Mouse (Mus musculus): ENCODE measurements around the gene Arl14.

GRCm38 (mm10) chr3:69195251-69195650 is 27.0 kb upstream of the Arl14 start:
- TF ChIP-seq CTCF (IDR thresholded peaks at IDR 0.05; ENCODE audit: borderline replicate concordance, insufficient read depth, low read depth, low read length) (no peak), POLR2A (IDR thresholded peaks at IDR 0.05; ENCODE audit: borderline replicate concordance, insufficient read depth, low read length) (no peak)

Measured in cerebellum, adult 2 months (tissue).